Mouse (Mus musculus) bone marrow macrophage, adult 2 months (primary cell): ENCODE data around the gene Sec61b.

Experiments
- CTCF ChIP-seq: IDR thresholded peaks from 2 replicates; pipeline ENCODE4 v1.5.1; 2012; ENCODE audit warnings: low read depth, mild to moderate bottlenecking, low read length, moderate library complexity
- POLR2A ChIP-seq: IDR thresholded peaks from 2 replicates; pipeline ENCODE4 v1.6.1; 2012; ENCODE audit warnings: mild to moderate bottlenecking, low read depth, low read length, borderline replicate concordance

DNA sequence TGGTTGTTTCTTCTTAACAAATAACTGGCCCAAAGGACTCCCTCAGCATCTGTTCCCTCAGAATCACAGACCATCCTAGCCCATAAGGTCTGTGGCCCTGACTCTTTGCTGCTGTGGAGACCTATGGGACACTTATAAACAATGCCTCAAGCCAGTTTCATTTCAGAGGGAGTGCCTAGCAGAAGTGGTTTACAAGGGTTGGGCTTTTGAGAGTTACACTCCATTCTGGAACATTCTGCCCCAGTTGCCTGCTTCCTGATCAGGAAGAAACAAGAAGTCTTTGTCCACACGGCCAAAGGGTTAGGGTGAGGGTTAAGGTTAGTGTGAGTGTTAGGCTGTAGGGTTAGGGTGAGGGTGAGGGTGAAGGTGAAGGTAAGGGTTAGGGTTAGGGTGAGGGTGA is 19.7 kb downstream of the Sec61b start:
- TF ChIP-seq POLR2A, result no peak
- TF ChIP-seq CTCF, result no peak
